Mouse (Mus musculus) bone marrow macrophage, adult 2 months (primary cell): Measurements from ENCODE around the gene Ska3. TPM values are rescaled to one million over a fixed set of nuclear protein-coding genes. Genes with fewer than 3 reads are reported as not detected.

Experiments
- H3K27ac ChIP-seq: 2 replicates; pipeline ENCODE4 v1.5.1; 2012; ENCODE audit warnings: low read depth, low read length; ENCODE audit not compliant: insufficient read depth
- H3K4me1 ChIP-seq: 2 replicates; pipeline ENCODE4 v1.6.1; 2012; ENCODE audit warnings: low read length; ENCODE audit not compliant: control insufficient read depth, insufficient read depth
- H3K4me3 ChIP-seq: 2 replicates; pipeline ENCODE4 v1.5.1; 2012; ENCODE audit warnings: mild to moderate bottlenecking, low read length, moderate library complexity; ENCODE audit not compliant: insufficient read depth
- CTCF ChIP-seq: IDR thresholded peaks from 2 replicates; pipeline ENCODE4 v1.5.1; 2012; ENCODE audit warnings: low read depth, mild to moderate bottlenecking, low read length, moderate library complexity
- POLR2A ChIP-seq: IDR thresholded peaks from 2 replicates; pipeline ENCODE4 v1.6.1; 2012; ENCODE audit warnings: mild to moderate bottlenecking, low read depth, low read length, borderline replicate concordance
- polyA plus RNA-seq: library from polyadenylated mRNA; stranded (reverse); fragments of >200 nt; gene quantifications from 2 replicates; pipeline ENCODE4 v1.2.4, GENCODE M21; 2012; ENCODE audit not compliant: missing spikeins, insufficient read depth, insufficient read length

Gene Ska3
- polyA plus RNA-seq, 1 experiment = 13.3 TPM

- TF ChIP-seq CTCF = no peak
- TF ChIP-seq POLR2A = no peak
- no peak within 1 kb of the TSS for H3K4me3 ChIP-seq
- no peaks in the 10 kb centered on the region for H3K4me1 ChIP-seq
- H3K27ac ChIP-seq = no peak within 1 kb of the TSS
These were observed 67.7 kb downstream of the Ska3 start, which contains the start of gene Lats2 for GRCm38 (mm10) chr14:57758237-57758636. Lats2 (minus strand) TSS chr14:57758388.

Other genes starting within 250 kb of the Ska3 start
- 8.8 and 8.9 TPM in 2 replicates for gene Xpo4, start 160.8 kb downstream of the Ska3 start, polyA plus RNA-seq
- not detected in 2 replicates for gene Gm49361, start 80.1 kb downstream of the Ska3 start, polyA plus RNA-seq
- 22.4 and 27.6 TPM in 2 replicates for gene Lats2, start 67.8 kb downstream of the Ska3 start, polyA plus RNA-seq
- 13.7 and 76.3 TPM in 2 replicates for gene Sap18, start 28.0 kb downstream of the Ska3 start, polyA plus RNA-seq
- 53.4 and 65.6 TPM in 2 replicates for gene Mrpl57, start within 50 bp of the Ska3 start, polyA plus RNA-seq
- 52.4 and 58.7 TPM in 2 replicates for gene Zdhhc20, start 64.1 kb upstream of the Ska3 start, polyA plus RNA-seq
- 48.2 and 52.2 TPM in 2 replicates for gene Micu2, start 173.1 kb upstream of the Ska3 start, polyA plus RNA-seq
- not detected in 2 replicates for gene Fgf9, start 244.4 kb upstream of the Ska3 start, polyA plus RNA-seq